Mouse (Mus musculus) megakaryocyte progenitor cell, adult 5-6 weeks (primary cell): ENCODE results near the gene Akap13. TPM values are rescaled to one million over a fixed set of nuclear protein-coding genes. Genes with fewer than 3 reads are reported as not detected.

Experiments used
- ATAC-seq: replicated peaks from 2 replicates; pipeline ENCODE4 v1.8.0; 2016; ENCODE audit warnings: mild to moderate bottlenecking, moderate TSS enrichment, inconsistent platforms; ENCODE audit not compliant: poor library complexity
- total RNA-seq, 2 experiments: library from RNA; stranded (forward) in 1 of 2; stranded (reverse) in 1 of 2; fragments of 157-497, 149-512 nt in 1 of 2; fragments of 200-1000 nt in 1 of 2; gene quantifications; 2 replicates each; pipeline versions ENCODE4 v1.2.3 to v1.2.4; 2015 to 2017

The Akap13 gene
- total RNA-seq, 2 experiments from 2014 or later: 93.1 to 165 TPM

GRCm38 (mm10) chr7:75620395-75620960 lies 165.1 kb downstream of the Akap13 start:
- ATAC-seq: no peak

- ATAC-seq: no peak
Measured at GRCm38 (mm10) chr7:75620976-75621375, 165.6 kb downstream of the Akap13 start.

GRCm38 (mm10) chr7:75627831-75628230 lies 172.5 kb downstream of the Akap13 start:
- ATAC-seq: no peak

- no peak for ATAC-seq
Measured at GRCm38 (mm10) chr7:75629669-75630068, 174.3 kb downstream of the Akap13 start.

GRCm38 (mm10) chr7:75632941-75633340 lies 177.6 kb downstream of the Akap13 start:
- ATAC-seq: peak; percentile 29; the same call in 1 of the 2 replicates

- no peak for ATAC-seq
Measured at GRCm38 (mm10) chr7:75633393-75633792, 178.1 kb downstream of the Akap13 start.

GRCm38 (mm10) chr7:75633807-75634526 lies 178.6 kb downstream of the Akap13 start:
- ATAC-seq: no peak

GRCm38 (mm10) chr7:75638769-75639168 lies 183.4 kb downstream of the Akap13 start:
- peak; percentile 87 for ATAC-seq

GRCm38 (mm10) chr7:75639541-75639940 lies 184.2 kb downstream of the Akap13 start:
- peak; percentile 77 for ATAC-seq

GRCm38 (mm10) chr7:75640074-75640473 lies 184.7 kb downstream of the Akap13 start:
- no peak for ATAC-seq

- ATAC-seq: no peak
Measured at GRCm38 (mm10) chr7:75640671-75641070, 185.3 kb downstream of the Akap13 start.

GRCm38 (mm10) chr7:75641415-75642177 lies 186.3 kb downstream of the Akap13 start:
- no peak for ATAC-seq

- no peak for ATAC-seq
Measured at GRCm38 (mm10) chr7:75642178-75642777, 186.9 kb downstream of the Akap13 start.

- no peak for ATAC-seq
Measured at GRCm38 (mm10) chr7:75642846-75643563, 187.7 kb downstream of the Akap13 start.

- no peak for ATAC-seq
Measured at GRCm38 (mm10) chr7:75643986-75644385, 188.7 kb downstream of the Akap13 start.

- ATAC-seq: no peak
Measured at GRCm38 (mm10) chr7:75644585-75644984, 189.3 kb downstream of the Akap13 start.

- ATAC-seq: no peak
Measured at GRCm38 (mm10) chr7:75645156-75645933, 190.0 kb downstream of the Akap13 start.

GRCm38 (mm10) chr7:75648051-75648450 lies 192.7 kb downstream of the Akap13 start:
- no peak for ATAC-seq

- 0 out of 2 replicates have a peak, but pooled peaks have one; percentile 18 for ATAC-seq
Measured at GRCm38 (mm10) chr7:75648961-75649360, 193.6 kb downstream of the Akap13 start.

GRCm38 (mm10) chr7:75649966-75650365 lies 194.6 kb downstream of the Akap13 start:
- ATAC-seq: peak; percentile 46
